Mouse (Mus musculus) MEL (cell line): Measurements from ENCODE around the gene Inip. TPM values are rescaled to one million over a fixed set of nuclear protein-coding genes. Genes with fewer than 3 reads are reported as not detected.

Source experiments
- DNase-seq: peaks from one replicate; pipeline ENCODE4 v3.0.0; 2011; ENCODE audit warnings: low read depth, low spot score
- H3K27ac ChIP-seq: 2 replicates; pipeline ENCODE4 v1.5.1; 2012; ENCODE audit warnings: low read depth, mild to moderate bottlenecking, control low read depth, low read length, moderate library complexity; ENCODE audit not compliant: control insufficient read depth
- H3K27me3 ChIP-seq, 2 experiments: fragments of 150-350 bp in 1 of 2; sonication (generic) in 1 of 2; 2 replicates each; pipeline ENCODE4 v1.6.1; 2012; ENCODE audit warnings: low read length in 2 of 2, mild to moderate bottlenecking in 2 of 2, improper control_type of control experiment in 1 of 2, moderate library complexity in 1 of 2; ENCODE audit not compliant: insufficient read depth in 2 of 2, control insufficient read depth in 1 of 2
- H3K36me3 ChIP-seq, 2 experiments: 2 replicates each; pipeline ENCODE4 v1.6.1; 2012 to 2014; ENCODE audit warnings: low read length in 2 of 2, improper control_type of control experiment in 1 of 2, inconsistent platforms in 1 of 2, mild to moderate bottlenecking in 1 of 2; ENCODE audit not compliant: insufficient read depth in 2 of 2, control insufficient read depth in 1 of 2
- H3K4me1 ChIP-seq, 2 experiments: fragments of 150-350 bp in 1 of 2; sonication (generic) in 1 of 2; 2 replicates each; pipeline ENCODE4 v1.6.1; 2012; ENCODE audit warnings: low read length in 2 of 2, improper control_type of control experiment in 1 of 2, mild to moderate bottlenecking in 1 of 2; ENCODE audit not compliant: insufficient read depth in 2 of 2, control insufficient read depth in 1 of 2
- H3K4me3 ChIP-seq, 2 experiments: fragments of 150-350 bp in 1 of 2; sonication (generic) in 1 of 2; 2 replicates each; pipeline ENCODE4 v1.5.1; 2012; ENCODE audit warnings: low read depth in 2 of 2, low read length in 2 of 2, mild to moderate bottlenecking in 2 of 2, moderate library complexity in 2 of 2, control low read depth in 1 of 2, improper control_type of control experiment in 1 of 2; ENCODE audit not compliant: control insufficient read depth in 1 of 2, insufficient read depth in 1 of 2
- H3K79me2 ChIP-seq: 2 replicates; pipeline ENCODE4 v1.6.1; 2012; ENCODE audit warnings: mild to moderate bottlenecking, low read length, moderate library complexity; ENCODE audit not compliant: control insufficient read depth, poor library complexity, insufficient read depth
- H3K9ac ChIP-seq: 2 replicates; pipeline ENCODE4 v1.6.1; 2012; ENCODE audit warnings: low read depth, mild to moderate bottlenecking, control low read depth, low read length, moderate library complexity; ENCODE audit not compliant: control insufficient read depth, poor library complexity, severe bottlenecking
- H3K9me3 ChIP-seq: fragments of 150-350 bp; sonication (generic); replicated peaks from 2 replicates; pipeline ENCODE4 v1.6.1; 2012; ENCODE audit warnings: mild to moderate bottlenecking, low read length, improper control_type of control experiment, moderate library complexity; ENCODE audit not compliant: insufficient read depth
- CHD1 ChIP-seq: IDR thresholded peaks from 2 replicates; pipeline ENCODE4 v1.6.1; 2012; ENCODE audit warnings: low read depth, mild to moderate bottlenecking, inconsistent platforms, low read length, improper control_type of control experiment
- CHD2 ChIP-seq: IDR thresholded peaks from 2 replicates; pipeline ENCODE4 v1.6.1; 2011; ENCODE audit warnings: low read length, improper control_type of control experiment
- ELF1 ChIP-seq: IDR thresholded peaks from 2 replicates; pipeline ENCODE4 v1.6.1; 2014; ENCODE audit warnings: low read depth, mild to moderate bottlenecking, inconsistent platforms, low read length, improper control_type of control experiment, moderate library complexity
- ETS1 ChIP-seq: IDR thresholded peaks from 2 replicates; pipeline ENCODE4 v1.6.1; 2012; ENCODE audit warnings: low read depth, mild to moderate bottlenecking, inconsistent platforms, low read length, improper control_type of control experiment, moderate library complexity
- GABPA ChIP-seq: IDR thresholded peaks from 2 replicates; pipeline ENCODE4 v1.6.1; 2012; ENCODE audit warnings: low read depth, mild to moderate bottlenecking, inconsistent platforms, low read length, improper control_type of control experiment, moderate library complexity
- GATA1 ChIP-seq: IDR thresholded peaks from 2 replicates; pipeline ENCODE4 v1.6.1; 2011; ENCODE audit warnings: low read depth, low read length, improper control_type of control experiment
- HCFC1 ChIP-seq: IDR thresholded peaks from 2 replicates; pipeline ENCODE4 v1.6.1; 2012; ENCODE audit warnings: low read depth, mild to moderate bottlenecking, inconsistent platforms, low read length, improper control_type of control experiment, moderate library complexity
- MAFK ChIP-seq: IDR thresholded peaks from 2 replicates; pipeline ENCODE4 v1.6.1; 2011; ENCODE audit warnings: low read depth, mild to moderate bottlenecking, low read length, improper control_type of control experiment, borderline replicate concordance
- MAZ ChIP-seq: IDR thresholded peaks from 2 replicates; pipeline ENCODE4 v1.6.1; 2012; ENCODE audit warnings: low read depth, mild to moderate bottlenecking, inconsistent platforms, low read length, improper control_type of control experiment
- MEF2A ChIP-seq: IDR thresholded peaks from 2 replicates; pipeline ENCODE4 v1.6.1; 2014; ENCODE audit warnings: low read depth, mild to moderate bottlenecking, inconsistent platforms, low read length, improper control_type of control experiment; ENCODE audit not compliant: poor library complexity, insufficient replicate concordance, severe bottlenecking; ENCODE audit errors: extremely low read depth
- MXI1 ChIP-seq: IDR thresholded peaks from 2 replicates; pipeline ENCODE4 v1.6.1; 2011; ENCODE audit warnings: mild to moderate bottlenecking, low read depth, low read length, improper control_type of control experiment
- MYB ChIP-seq: IDR thresholded peaks from 2 replicates; pipeline ENCODE4 v1.6.1; 2011; ENCODE audit warnings: mild to moderate bottlenecking, low read depth, low read length, improper control_type of control experiment
- NELFE ChIP-seq: IDR thresholded peaks from 2 replicates; pipeline ENCODE4 v1.6.1; 2011; ENCODE audit warnings: low read depth, low read length, improper control_type of control experiment
- NRF1 ChIP-seq: IDR thresholded peaks from 2 replicates; pipeline ENCODE4 v1.6.1; 2014; ENCODE audit warnings: low read depth, mild to moderate bottlenecking, inconsistent platforms, low read length, improper control_type of control experiment, moderate library complexity; ENCODE audit not compliant: poor library complexity, insufficient read depth, severe bottlenecking
- POLR2A ChIP-seq, 2 experiments: IDR thresholded peaks; 2 replicates each; pipeline ENCODE4 v1.6.1; 2011 to 2012; ENCODE audit warnings: low read length in 2 of 2, mild to moderate bottlenecking in 2 of 2, control low read depth in 1 of 2, improper control_type of control experiment in 1 of 2, low read depth in 1 of 2, moderate library complexity in 1 of 2; ENCODE audit not compliant: control insufficient read depth in 1 of 2, insufficient read depth in 1 of 2, poor library complexity in 1 of 2
- RAD21 ChIP-seq: IDR thresholded peaks from 2 replicates; pipeline ENCODE4 v1.6.1; 2011; ENCODE audit warnings: mild to moderate bottlenecking, low read depth, low read length, improper control_type of control experiment
- RCOR1 ChIP-seq: IDR thresholded peaks from 2 replicates; pipeline ENCODE4 v1.6.1; 2012; ENCODE audit warnings: low read depth, mild to moderate bottlenecking, inconsistent platforms, low read length, improper control_type of control experiment
- SIN3A ChIP-seq: IDR thresholded peaks from 2 replicates; pipeline ENCODE4 v1.6.1; 2012; ENCODE audit warnings: low read length, improper control_type of control experiment, inconsistent platforms
- TBP ChIP-seq: IDR thresholded peaks from 2 replicates; pipeline ENCODE4 v1.8.0; 2011; ENCODE audit warnings: low read depth, low read length, improper control_type of control experiment
- ZC3H11A ChIP-seq: IDR thresholded peaks from 2 replicates; pipeline ENCODE4 v1.6.1; 2012; ENCODE audit warnings: low read depth, mild to moderate bottlenecking, inconsistent platforms, low read length, improper control_type of control experiment
- ZKSCAN1 ChIP-seq: IDR thresholded peaks from 2 replicates; pipeline ENCODE4 v1.6.1; 2012; ENCODE audit warnings: low read depth, mild to moderate bottlenecking, inconsistent platforms, low read length, improper control_type of control experiment, moderate library complexity
- polyA plus RNA-seq, 2 experiments: library from polyadenylated mRNA; stranded (reverse) in 1 of 2; unstranded in 1 of 2; fragments of >175 nt in 1 of 2; fragments of >200 nt in 1 of 2; gene quantifications; 2 replicates each; pipeline versions ENCODE4 v1.2.1 to v1.2.4; 2012; ENCODE audit warnings: low replicate concordance in 2 of 2, low read depth in 1 of 2; ENCODE audit not compliant: insufficient read length in 2 of 2, insufficient read depth in 1 of 2, missing spikeins in 1 of 2
- total RNA-seq: library from RNA; depleted of rRNA; stranded (reverse); fragments of 300-350 nt; gene quantifications from 2 replicates; pipeline ENCODE4 v1.2.3, GENCODE M21; 2012

Inip gene
- total and polyA plus RNA-seq, 3 experiments, result 42.4 to 50.3 TPM; not detected in 1

DNA sequence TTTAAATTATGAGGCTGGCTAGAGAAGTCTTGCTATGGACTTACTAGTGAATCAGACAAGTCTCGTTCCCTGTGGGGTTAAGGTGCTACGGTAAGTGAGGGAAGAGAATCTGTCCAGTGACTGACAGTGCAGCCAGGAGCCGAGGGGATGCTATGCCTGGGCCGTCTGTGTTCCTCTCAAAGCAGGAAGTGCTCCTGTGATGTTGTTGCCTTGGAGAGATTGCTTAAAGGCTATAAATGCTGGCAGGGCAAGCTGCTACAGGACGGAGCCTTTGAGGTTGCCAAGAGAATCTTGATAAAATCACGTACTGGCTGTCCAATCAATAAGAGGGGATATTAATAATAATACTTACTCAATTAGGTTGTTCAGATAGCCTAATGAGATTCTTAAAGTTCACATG is 31.4 kb upstream of the Inip start:
- no peaks in the 10 kb centered on the region for H3K27me3 ChIP-seq
- no peaks in the 10 kb centered on the region for H3K36me3 ChIP-seq
- no peak overlapping the region for H3K27ac ChIP-seq
- DNase-seq, result no peak
- no peak for TF ChIP-seq CHD2
- no peak for TF ChIP-seq NRF1
- TF ChIP-seq ZKSCAN1, result no peak
- TF ChIP-seq MYB, result no peak
- TF ChIP-seq POLR2A (IDR thresholded peaks at IDR 0.05; ENCODE audit: control insufficient read depth in 1 of 2, insufficient read depth in 1 of 2, low read depth in 1 of 2, low read length in 2 of 2, poor library complexity in 1 of 2), result no peak
- TF ChIP-seq MXI1, result no peak
- TF ChIP-seq CHD1, result no peak
- TF ChIP-seq MAZ, result no peak
- no peaks in the 10 kb centered on the region for H3K79me2 ChIP-seq
- H3K9ac ChIP-seq, result no peak overlapping the region
- no peak overlapping the region for H3K4me3 ChIP-seq
- no peaks in the 10 kb centered on the region for H3K9me3 ChIP-seq
- no peaks in the 10 kb centered on the region for H3K4me1 ChIP-seq

DNA sequence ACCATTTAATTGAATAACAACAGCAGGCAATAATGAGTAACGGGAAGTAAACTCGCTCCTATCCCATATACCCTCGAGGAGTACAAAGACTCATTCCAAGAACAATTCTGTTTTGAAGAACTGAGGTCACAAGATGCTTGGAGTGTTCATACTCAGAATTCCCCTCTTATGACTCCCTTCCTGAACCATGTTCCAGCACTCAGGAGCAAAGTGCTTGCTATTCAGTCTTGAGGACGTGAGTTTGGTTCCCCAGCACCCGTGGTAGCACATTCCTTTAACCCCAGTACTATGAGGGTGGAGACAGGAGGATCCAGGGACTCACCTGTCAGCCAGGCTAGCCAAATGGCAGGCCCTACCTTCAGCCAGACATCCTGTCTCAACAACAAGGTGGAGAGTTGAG is 29.6 kb upstream of the Inip start:
- Histone ChIP-seq H3K4me3 (no peak overlapping the region), H3K27ac (no peak overlapping the region), H3K79me2 (no peaks in the 10 kb centered on the region), H3K36me3 (no peaks in the 10 kb centered on the region), H3K9me3 (no peaks in the 10 kb centered on the region), H3K27me3 (no peaks in the 10 kb centered on the region), H3K4me1 (no peaks in the 10 kb centered on the region), H3K9ac (no peak overlapping the region)
- TF ChIP-seq MEF2A (no peak), RAD21 (no peak), NELFE (no peak), HCFC1 (no peak), ETS1 (no peak), GABPA (no peak), RCOR1 (no peak), ZC3H11A (no peak), MAFK (no peak), GATA1 (no peak), ELF1 (no peak), TBP (no peak), SIN3A (no peak)
- no peak for DNase-seq
